Mouse (Mus musculus) thymus, adult 2 months (tissue): Measurements from ENCODE around the gene D17Wsu92e.

Experiments
- CTCF ChIP-seq: fragments of 200-500 bp; IDR thresholded peaks from 2 replicates; pipeline ENCODE4 v1.5.1; 2012; ENCODE audit warnings: mild to moderate bottlenecking, control low read depth, low read length, moderate library complexity, borderline replicate concordance; ENCODE audit not compliant: control insufficient read depth, poor library complexity, insufficient read depth; ENCODE audit errors: extremely low read depth
- POLR2A ChIP-seq: fragments of 200-500 bp; IDR thresholded peaks from 2 replicates; pipeline ENCODE4 v1.6.1; 2012; ENCODE audit warnings: mild to moderate bottlenecking, low read length, control low read depth, moderate library complexity; ENCODE audit not compliant: control insufficient read depth, poor library complexity, insufficient read depth; ENCODE audit errors: extremely low read depth

- TF ChIP-seq POLR2A (no peak), CTCF (no peak)
Observed at GRCm38 (mm10) chr17:27703961-27704621, 116.4 kb downstream of the D17Wsu92e start.
